Mouse (Mus musculus) limb, embryonic 13.5 days (tissue): ENCODE measurements around the gene Map3k19. TPM values are rescaled to one million over a fixed set of nuclear protein-coding genes. Genes with fewer than 3 reads are reported as not detected.

ENCODE experiments used
- ATAC-seq: fragments of 200-750 bp; cut with Nextera tagmentation; 2 replicates; pipeline ENCODE4 v1.8.0; 2017; ENCODE audit warnings: low read depth, moderate number of reproducible peaks, moderate TSS enrichment; ENCODE audit not compliant: low FRiP score
- H3K27ac ChIP-seq: fragments of 300-500 bp; sonication (generic); 2 replicates; pipeline ENCODE4 v1.5.1; 2015; ENCODE audit warnings: inconsistent platforms, mild to moderate bottlenecking, moderate library complexity
- H3K27me3 ChIP-seq: fragments of 300-500 bp; sonication (generic); 2 replicates; pipeline ENCODE4 v1.6.1; 2015; ENCODE audit warnings: mild to moderate bottlenecking, inconsistent platforms
- H3K36me3 ChIP-seq: fragments of 300-500 bp; sonication (generic); 2 replicates; pipeline ENCODE4 v1.6.1; 2015; ENCODE audit warnings: inconsistent platforms, mild to moderate bottlenecking, moderate library complexity
- H3K4me1 ChIP-seq: fragments of 300-500 bp; sonication (generic); 2 replicates; pipeline ENCODE4 v1.6.1; 2015; ENCODE audit warnings: inconsistent platforms
- H3K4me2 ChIP-seq: fragments of 300-500 bp; sonication (generic); replicated peaks from 2 replicates; pipeline ENCODE4 v1.6.1; 2015; ENCODE audit warnings: inconsistent platforms, mild to moderate bottlenecking, moderate library complexity
- H3K4me3 ChIP-seq: fragments of 300-500 bp; sonication (generic); 2 replicates; pipeline ENCODE4 v1.5.1; 2015; ENCODE audit warnings: moderate library complexity, mild to moderate bottlenecking, inconsistent platforms
- H3K9ac ChIP-seq: fragments of 300-500 bp; sonication (generic); 2 replicates; pipeline ENCODE4 v1.6.1; 2015; ENCODE audit warnings: mild to moderate bottlenecking, inconsistent platforms
- H3K9me3 ChIP-seq: fragments of 300-500 bp; sonication (generic); 2 replicates; pipeline ENCODE4 v1.6.1; 2016; ENCODE audit warnings: inconsistent platforms
- WGBS: fragments of 180-500 bp; shearing (Covaris S2); methylation state at CpG from one replicate; pipeline ENCODE4 v1.1.7; 2015; 5-methylcytosine and 5-hydroxymethylcytosine counted together
- polyA plus RNA-seq: library from polyadenylated mRNA; unstranded; fragments of >200 nt; fragmentation: Nextera tagmentation; extraction: Ambion mirVana; gene quantifications from 2 replicates; pipeline ENCODE4 v1.2.1, GENCODE M21; 2015

Map3k19 gene
- polyA plus RNA-seq, 1 experiment from 2014 or later: not detected

DNA sequence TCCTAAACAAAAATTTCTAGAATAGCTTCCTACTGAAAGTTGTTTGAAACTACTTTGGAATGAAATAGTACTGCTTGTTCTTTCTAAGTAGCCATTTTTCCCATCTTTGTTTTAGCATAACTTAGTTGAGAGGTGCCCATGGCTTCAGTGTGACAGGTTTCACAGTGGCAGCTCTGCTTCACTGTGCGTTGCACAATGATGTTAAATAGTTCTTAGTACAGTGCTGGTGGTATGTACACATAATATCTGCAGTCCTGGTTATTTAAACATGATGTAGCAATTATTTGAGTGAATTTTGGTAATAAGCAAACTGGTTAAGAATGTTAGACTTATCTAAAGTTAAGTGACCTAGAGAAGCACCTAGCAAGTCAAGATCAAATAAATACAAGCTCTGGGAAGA is 61.4 kb downstream of the Map3k19 start:
- ATAC-seq: no peak
- Histone ChIP-seq H3K27ac (no peak overlapping the region), H3K36me3 (peaks cover 24% of the 10 kb centered on the region), H3K27me3 (no peaks in the 10 kb centered on the region), H3K4me1 (peaks cover 4% of the 10 kb centered on the region; the same call in 1 of the 2 replicates), H3K9ac (no peak overlapping the region), H3K9me3 (no peaks in the 10 kb centered on the region), H3K4me3 (no peak overlapping the region), H3K4me2 (no peak overlapping the region)
- 96% methylated on average over 1 of the region's 1 CpGs for WGBS

DNA sequence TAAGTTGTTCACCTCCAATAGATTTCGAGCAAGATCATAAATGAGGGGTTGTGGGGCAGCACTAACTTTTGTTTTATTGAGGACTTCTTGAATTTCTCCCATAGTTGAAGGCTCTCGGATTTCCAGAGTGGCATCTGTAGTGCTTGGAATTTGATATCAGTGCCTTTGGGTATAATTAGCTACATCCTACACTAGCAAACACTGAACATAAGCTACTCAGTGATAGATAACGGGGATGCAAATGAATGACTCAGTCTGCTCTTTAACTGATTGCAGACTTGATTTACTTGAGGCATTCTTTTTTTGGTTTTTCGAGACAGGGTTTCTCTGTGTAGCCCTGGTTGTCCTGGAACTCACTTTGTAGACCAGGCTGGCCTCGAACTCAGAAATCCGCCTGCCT is 65.9 kb downstream of the Map3k19 start:
- H3K27me3 ChIP-seq: no peaks in the 10 kb centered on the region
- H3K4me2 ChIP-seq: no peak overlapping the region
- 64% methylated on average over 6 of the region's 6 CpGs for WGBS
- H3K9ac ChIP-seq: no peak overlapping the region
- no peak overlapping the region for H3K27ac ChIP-seq
- peaks cover 13% of the 10 kb centered on the region for H3K4me1 ChIP-seq
- peaks cover 13% of the 10 kb centered on the region for H3K36me3 ChIP-seq
- no peak overlapping the region for H3K4me3 ChIP-seq
- no peak for ATAC-seq
- no peaks in the 10 kb centered on the region for H3K9me3 ChIP-seq

DNA sequence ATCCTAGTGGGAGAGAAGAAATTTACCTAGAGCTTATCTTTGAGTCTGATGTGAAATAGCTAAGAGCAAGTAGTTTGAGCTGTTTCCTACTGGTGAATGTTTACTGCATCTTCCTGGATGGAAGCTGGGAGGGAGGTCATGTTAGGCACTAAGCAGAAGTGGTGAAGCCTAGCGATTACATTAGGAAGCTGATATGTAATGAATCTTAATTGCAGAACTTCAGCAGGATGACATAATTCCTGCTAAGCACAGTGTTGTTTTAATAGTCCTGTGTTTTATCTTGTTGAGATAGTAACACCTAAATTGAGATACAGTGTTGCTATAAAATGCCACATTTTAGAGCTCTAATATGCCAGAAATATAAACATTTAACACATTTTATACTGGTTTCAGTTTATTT is 68.9 kb downstream of the Map3k19 start:
- H3K9ac ChIP-seq: no peak overlapping the region
- no peaks in the 10 kb centered on the region for H3K9me3 ChIP-seq
- H3K27ac ChIP-seq: no peak overlapping the region
- no peak overlapping the region for H3K4me2 ChIP-seq
- no peak for ATAC-seq
- no peaks in the 10 kb centered on the region for H3K27me3 ChIP-seq
- 72% methylated on average over 1 of the region's 1 CpGs for WGBS
- peaks cover 13% of the 10 kb centered on the region for H3K4me1 ChIP-seq
- peaks cover 3% of the 10 kb centered on the region; the same call in 1 of the 2 replicates for H3K36me3 ChIP-seq
- H3K4me3 ChIP-seq: no peak overlapping the region

DNA sequence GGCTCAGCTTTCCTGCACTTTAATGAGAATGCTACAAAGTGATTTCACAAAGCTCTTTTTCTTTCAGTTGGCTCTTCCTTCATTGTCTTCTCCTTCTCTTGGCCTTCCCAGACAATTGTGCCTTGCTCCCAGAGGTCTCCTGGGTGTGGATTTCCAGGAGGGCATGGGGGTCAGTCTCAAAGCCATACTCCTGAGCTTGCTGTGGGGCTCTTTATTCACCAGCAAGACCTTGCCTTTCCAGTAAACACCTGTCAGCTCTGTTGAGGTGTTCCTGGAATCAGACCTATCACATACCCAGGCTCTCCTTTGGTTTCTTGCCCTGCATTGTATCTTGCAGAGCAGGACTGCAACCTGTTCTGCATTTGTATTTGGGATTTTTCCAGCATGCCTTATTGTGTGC is 71.0 kb downstream of the Map3k19 start:
- peaks cover 3% of the 10 kb centered on the region; the same call in 1 of the 2 replicates for H3K36me3 ChIP-seq
- peaks cover 17% of the 10 kb centered on the region for H3K4me1 ChIP-seq
- H3K9ac ChIP-seq: no peak overlapping the region
- no peaks in the 10 kb centered on the region for H3K27me3 ChIP-seq
- no peak overlapping the region for H3K4me2 ChIP-seq
- no peak for ATAC-seq
- H3K4me3 ChIP-seq: no peak overlapping the region
- H3K27ac ChIP-seq: no peak overlapping the region
- H3K9me3 ChIP-seq: no peaks in the 10 kb centered on the region

DNA sequence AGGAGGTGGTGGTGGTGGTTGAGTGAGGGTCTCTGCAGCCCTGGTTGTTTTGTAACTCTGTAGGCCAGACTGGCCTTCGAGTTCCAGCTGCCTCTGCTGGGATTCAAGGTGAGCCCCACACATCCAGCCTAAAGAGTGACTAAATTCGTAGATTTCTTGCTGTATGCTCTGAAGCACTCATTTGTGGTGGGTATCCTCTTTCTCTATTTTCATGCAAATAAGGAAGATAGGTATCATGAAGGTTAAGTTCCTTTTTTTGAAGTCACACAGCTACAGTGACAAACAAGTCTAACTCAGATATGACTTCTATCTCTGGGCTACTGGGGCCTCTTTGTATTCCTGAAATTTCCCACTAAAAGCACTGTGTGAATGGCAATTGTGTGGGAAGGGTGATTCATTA is 74.0 kb downstream of the Map3k19 start:
- H3K4me1 ChIP-seq: peaks cover 21% of the 10 kb centered on the region

DNA sequence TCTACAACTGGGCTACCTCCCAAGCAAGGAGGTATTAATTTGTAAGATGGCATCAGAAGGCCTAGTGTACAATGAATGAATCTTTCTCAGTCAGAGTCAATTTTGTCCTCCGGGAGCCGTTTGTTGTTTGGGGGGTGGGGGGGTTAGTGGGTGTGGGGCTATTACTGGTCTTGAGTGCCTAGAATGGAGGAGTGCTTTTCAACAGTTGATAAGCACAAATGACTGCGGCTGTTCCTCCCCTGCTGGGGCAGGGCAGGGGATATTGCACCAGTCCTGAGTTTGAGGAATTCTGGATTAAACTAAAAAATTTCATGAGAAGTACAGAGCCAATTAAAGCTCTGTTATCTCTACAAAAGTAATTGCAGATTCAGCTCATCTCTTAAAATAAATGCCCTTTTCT is 74.7 kb downstream of the Map3k19 start:
- no peak overlapping the region for H3K4me3 ChIP-seq
- 42% methylated on average over 3 of the region's 3 CpGs for WGBS
- ATAC-seq: no peak

More for the DNA sequence above, 74.0 kb downstream of the Map3k19 start:
- no peak overlapping the region for H3K27ac ChIP-seq
- peaks cover 8% of the 10 kb centered on the region; the same call in 1 of the 2 replicates for H3K36me3 ChIP-seq
- H3K4me3 ChIP-seq: no peak overlapping the region
- H3K9me3 ChIP-seq: no peaks in the 10 kb centered on the region
- no peak overlapping the region for H3K4me2 ChIP-seq
- H3K27me3 ChIP-seq: no peaks in the 10 kb centered on the region
- no peak overlapping the region for H3K9ac ChIP-seq
- ATAC-seq: no peak
- WGBS: 76% methylated on average over 2 of the region's 2 CpGs

DNA sequence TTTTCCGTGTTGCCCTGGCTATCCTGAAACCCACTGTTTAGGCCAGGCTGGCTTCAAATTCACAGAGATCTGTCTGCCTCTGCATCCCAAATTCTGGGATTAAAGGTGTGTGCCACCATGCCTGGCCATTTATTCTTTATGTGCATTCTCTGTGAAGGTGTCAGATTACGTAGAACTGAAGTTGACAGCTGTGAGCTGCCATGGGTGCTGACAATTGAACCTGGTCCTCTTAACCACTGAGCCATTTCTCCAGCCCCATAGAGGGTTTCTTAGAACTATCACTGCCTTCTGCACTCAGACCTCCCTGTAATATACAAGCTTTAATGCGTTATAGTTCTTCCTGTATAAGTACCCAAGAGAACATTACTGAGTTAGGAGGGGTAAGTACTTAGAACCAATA is 76.2 kb downstream of the Map3k19 start:
- Histone ChIP-seq H3K4me1 (peaks cover 17% of the 10 kb centered on the region), H3K4me2 (no peak overlapping the region), H3K36me3 (peaks cover 8% of the 10 kb centered on the region; the same call in 1 of the 2 replicates), H3K9me3 (no peaks in the 10 kb centered on the region), H3K27me3 (no peaks in the 10 kb centered on the region), H3K9ac (no peak overlapping the region), H3K4me3 (no peak overlapping the region), H3K27ac (no peak overlapping the region)
- WGBS: 85% methylated on average over 3 of the region's 3 CpGs
- ATAC-seq: no peak

More for the DNA sequence above, 74.7 kb downstream of the Map3k19 start:
- H3K9me3 ChIP-seq: no peaks in the 10 kb centered on the region
- no peak overlapping the region for H3K4me2 ChIP-seq
- H3K9ac ChIP-seq: no peak overlapping the region
- H3K27ac ChIP-seq: no peak overlapping the region
- H3K4me1 ChIP-seq: peaks cover 17% of the 10 kb centered on the region
- H3K27me3 ChIP-seq: no peaks in the 10 kb centered on the region
- peaks cover 8% of the 10 kb centered on the region; the same call in 1 of the 2 replicates for H3K36me3 ChIP-seq

DNA sequence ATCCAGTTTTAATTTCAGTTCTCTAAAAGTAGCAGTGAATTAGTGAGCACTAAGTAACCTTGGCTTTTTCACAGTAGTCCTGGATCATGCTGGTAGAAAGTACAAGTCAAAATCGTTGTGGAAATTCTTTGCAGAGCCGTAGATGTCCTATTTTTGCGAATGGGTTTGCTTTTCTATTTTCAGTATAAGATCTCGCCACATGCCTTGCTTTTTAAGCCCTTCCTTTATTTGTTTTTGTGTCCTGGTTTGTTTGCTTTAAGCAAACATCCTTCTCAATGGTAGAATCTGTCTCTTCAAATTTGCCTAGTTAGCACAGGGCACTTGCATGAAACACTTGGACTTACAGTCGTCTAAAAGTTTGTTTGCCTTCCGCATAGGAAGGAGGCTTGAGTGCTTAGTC is 78.6 kb downstream of the Map3k19 start:
- H3K9ac ChIP-seq: no peak overlapping the region
- H3K27ac ChIP-seq: no peak overlapping the region
- H3K4me1 ChIP-seq: peaks cover 25% of the 10 kb centered on the region
- peaks cover 5% of the 10 kb centered on the region; the same call in 1 of the 2 replicates for H3K36me3 ChIP-seq
- peak overlapping the region; percentile 10; the same call in 1 of the 2 replicates for H3K4me3 ChIP-seq
- 70% methylated on average over 6 of the region's 6 CpGs for WGBS
- no peak for ATAC-seq
- no peaks in the 10 kb centered on the region for H3K27me3 ChIP-seq
- H3K9me3 ChIP-seq: no peaks in the 10 kb centered on the region
- peak overlapping the region; percentile 46 for H3K4me2 ChIP-seq

DNA sequence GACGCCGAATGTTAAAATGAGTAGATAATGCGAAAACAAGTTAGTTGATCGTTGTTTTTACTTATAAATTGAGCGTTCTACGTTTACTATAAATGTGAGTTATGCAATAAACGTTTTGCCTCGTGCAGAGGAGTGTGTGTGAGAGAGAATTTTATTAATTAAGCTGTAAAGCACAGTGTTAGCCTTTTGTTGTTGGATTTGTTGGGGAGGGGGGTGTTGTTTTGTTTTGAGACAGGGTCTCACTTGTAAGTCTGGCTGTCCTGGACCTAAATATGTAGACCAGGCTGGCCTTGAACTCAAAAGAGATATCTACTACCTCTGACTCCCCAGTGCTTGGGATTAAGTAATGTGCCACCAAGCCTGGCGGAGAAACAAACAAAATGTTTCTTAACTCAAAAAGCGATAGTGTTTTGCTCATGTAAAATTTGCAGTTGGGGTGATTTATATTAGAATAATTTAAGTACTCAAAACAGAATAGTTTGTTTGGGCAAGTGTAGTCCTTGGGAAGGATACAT is 79.6 kb downstream of the Map3k19 start:
- H3K9ac ChIP-seq: peak overlapping the region; percentile 96
- H3K36me3 ChIP-seq: peaks cover 5% of the 10 kb centered on the region; the same call in 1 of the 2 replicates
- ATAC-seq: no peak
- H3K27ac ChIP-seq: no peak overlapping the region
- peaks cover 25% of the 10 kb centered on the region for H3K4me1 ChIP-seq
- no peaks in the 10 kb centered on the region for H3K27me3 ChIP-seq
- peak overlapping the region; percentile 93 for H3K4me3 ChIP-seq
- H3K4me2 ChIP-seq: peak overlapping the region; percentile 82
- H3K9me3 ChIP-seq: no peaks in the 10 kb centered on the region
- 9% methylated on average over 10 of the region's 10 CpGs for WGBS

DNA sequence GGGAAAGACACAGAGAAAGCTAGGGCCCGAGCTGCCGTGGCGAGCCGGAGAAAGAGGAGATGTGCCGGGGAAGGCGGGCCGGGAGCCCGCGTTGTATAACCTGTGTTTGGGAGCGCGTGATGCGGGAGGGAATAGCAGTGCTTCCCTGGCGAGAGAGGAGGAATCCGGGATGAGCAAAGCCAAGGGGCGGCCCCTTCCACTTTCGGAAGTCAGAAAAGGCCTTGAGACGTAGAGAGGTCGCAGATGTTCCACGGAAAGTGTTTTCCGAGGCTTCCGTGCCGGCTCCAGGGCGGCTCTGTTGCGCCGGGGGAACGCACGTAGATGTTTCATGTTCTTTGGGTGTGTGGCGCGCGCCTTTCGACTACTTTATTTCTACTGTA is 80.3 kb downstream of the Map3k19 start:
- Histone ChIP-seq H3K4me2 (peak overlapping the region; percentile 82), H3K9me3 (no peaks in the 10 kb centered on the region)
- ATAC-seq: peak; percentile 24; the same call in 1 of the 2 replicates

DNA sequence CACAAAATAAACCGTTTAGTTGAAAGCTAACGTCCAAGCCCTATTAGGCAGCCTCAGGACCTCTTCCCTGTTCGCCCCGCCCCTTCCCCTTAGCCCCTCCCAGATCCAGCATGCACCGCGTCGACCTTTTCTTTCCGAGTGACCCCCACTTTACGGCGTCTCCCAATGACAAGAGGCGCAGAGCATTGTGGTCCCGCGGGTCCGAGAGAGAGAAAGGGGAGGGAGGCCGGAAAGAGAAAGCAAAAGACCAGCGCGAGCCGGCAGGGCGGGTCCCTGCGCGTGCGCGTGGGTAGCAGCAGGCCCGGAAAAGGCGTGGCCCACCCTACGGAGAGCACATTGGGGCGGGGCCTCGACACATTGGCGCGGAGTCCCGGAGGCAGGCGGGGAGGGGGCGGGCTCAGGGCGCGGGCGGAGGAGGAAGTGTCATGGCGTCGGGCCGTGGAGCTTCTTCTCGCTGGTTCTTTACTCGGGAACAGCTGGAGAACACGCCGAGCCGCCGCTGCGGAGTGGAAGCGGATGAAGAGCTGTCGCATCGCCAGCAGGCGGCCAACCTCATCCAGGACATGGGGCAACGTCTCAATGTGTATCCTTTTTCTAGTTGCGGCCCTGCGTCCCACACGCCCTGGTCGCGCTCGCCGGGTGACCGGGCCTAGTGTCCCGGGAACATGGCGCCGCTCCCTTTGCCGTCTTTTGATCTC is 80.9 kb downstream of the Map3k19 start, which contains the start of gene Ccnt2:
TSS of gene Ccnt2 (plus strand) at position 362 of the 698 bp plus-strand sequence.
- Histone ChIP-seq H3K4me1 (peaks cover 30% of the 10 kb centered on the region), H3K4me3 (peak within 1 kb of the TSS; percentile 93), H3K27ac (peak within 1 kb of the TSS; percentile 93), H3K27me3 (no peaks in the 10 kb centered on the region), H3K36me3 (peaks cover 5% of the 10 kb centered on the region; the same call in 1 of the 2 replicates), H3K9me3 (no peaks in the 10 kb centered on the region), H3K4me2 (peak within 1 kb of the TSS; percentile 82), H3K9ac (peak within 1 kb of the TSS; percentile 96)
- ATAC-seq: peak; percentile 99
- WGBS: under 1% methylated on average over 62 of the region's 63 CpGs

More for the DNA sequence above, 80.3 kb downstream of the Map3k19 start:
- peaks cover 5% of the 10 kb centered on the region; the same call in 1 of the 2 replicates for H3K36me3 ChIP-seq
- no peaks in the 10 kb centered on the region for H3K27me3 ChIP-seq
- peak overlapping the region; percentile 93 for H3K27ac ChIP-seq
- peaks cover 26% of the 10 kb centered on the region for H3K4me1 ChIP-seq
- peak overlapping the region; percentile 96 for H3K9ac ChIP-seq
- peak overlapping the region; percentile 93 for H3K4me3 ChIP-seq
- under 1% methylated on average over 31 of the region's 31 CpGs for WGBS

DNA sequence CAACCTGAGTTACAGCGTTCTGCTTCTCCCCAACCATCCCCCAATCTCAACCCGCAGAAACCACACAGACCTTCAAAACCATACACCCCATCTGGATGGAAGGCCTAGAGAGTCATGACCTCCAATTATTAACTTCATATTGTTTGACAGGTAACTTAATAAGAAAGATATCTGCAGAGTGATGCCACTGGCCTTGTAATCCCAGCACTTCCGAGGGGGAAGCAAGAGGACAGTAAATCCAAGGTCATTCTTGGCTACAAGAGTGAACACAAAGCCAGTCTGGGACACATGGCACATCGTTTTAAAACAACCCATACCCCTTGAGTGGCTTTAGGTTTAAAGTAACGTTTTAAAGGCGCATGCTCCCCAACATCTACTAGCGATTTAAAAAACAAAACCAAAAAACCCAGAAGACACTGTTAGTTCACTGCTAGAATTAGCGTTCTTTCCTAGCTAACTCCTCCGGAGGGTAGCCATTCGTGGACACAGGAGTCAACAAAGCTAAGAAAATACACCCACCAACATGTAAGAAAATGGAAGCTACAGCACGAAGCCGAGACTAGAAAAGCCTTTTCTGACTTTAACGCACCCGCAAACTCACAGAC is 81.5 kb downstream of the Map3k19 start:
- ATAC-seq: peak; percentile 42
- peak overlapping the region; percentile 73 for H3K9ac ChIP-seq
- no peaks in the 10 kb centered on the region for H3K27me3 ChIP-seq
- peaks cover 31% of the 10 kb centered on the region for H3K4me1 ChIP-seq
- peak overlapping the region; percentile 82 for H3K4me2 ChIP-seq
- WGBS: 2% methylated on average over 14 of the region's 14 CpGs
- peak overlapping the region; percentile 93 for H3K4me3 ChIP-seq
- no peaks in the 10 kb centered on the region for H3K9me3 ChIP-seq
- H3K36me3 ChIP-seq: peaks cover 5% of the 10 kb centered on the region; the same call in 1 of the 2 replicates
- peak overlapping the region; percentile 72 for H3K27ac ChIP-seq
